Mouse (Mus musculus) forebrain, postnatal 0 days (tissue): Measurements from ENCODE around the gene Arhgef18. TPM values are rescaled to one million over a fixed set of nuclear protein-coding genes. Genes with fewer than 3 reads are reported as not detected.
A peak's percentile ranks its signal among the peaks of the same experiment; 100 is the strongest.

Experiments used
- ATAC-seq: fragments of 200-750 bp; cut with Nextera tagmentation; 2 replicates; pipeline ENCODE4 v1.8.0; 2017; ENCODE audit warnings: mild to moderate bottlenecking, moderate library complexity
- DNase-seq: peaks from one replicate; pipeline ENCODE4 v3.0.0-alpha.2; 2015
- H3K27ac ChIP-seq: fragments of 300-500 bp; sonication (generic); 2 replicates; pipeline ENCODE4 v1.5.1; 2014; ENCODE audit warnings: low read depth, mild to moderate bottlenecking, antibody characterized with exemption, low read length, moderate library complexity, mixed read lengths
- H3K27me3 ChIP-seq: fragments of 300-500 bp; sonication (generic); 2 replicates; pipeline ENCODE4 v1.6.1; 2014; ENCODE audit warnings: mild to moderate bottlenecking, low read length, mixed read lengths; ENCODE audit not compliant: insufficient read depth
- H3K36me3 ChIP-seq: fragments of 300-500 bp; sonication (generic); 2 replicates; pipeline ENCODE4 v1.6.1; 2014; ENCODE audit warnings: mild to moderate bottlenecking, moderate library complexity; ENCODE audit not compliant: insufficient read depth
- H3K4me1 ChIP-seq: fragments of 300-500 bp; sonication (generic); 2 replicates; pipeline ENCODE4 v1.6.1; 2014; ENCODE audit warnings: antibody characterized with exemption; ENCODE audit not compliant: insufficient read depth
- H3K4me2 ChIP-seq: fragments of 300-500 bp; sonication (generic); 2 replicates; pipeline ENCODE4 v1.6.1; 2014; ENCODE audit warnings: low read depth, mild to moderate bottlenecking, moderate library complexity
- H3K4me3 ChIP-seq: fragments of 300-500 bp; sonication (generic); 2 replicates; pipeline ENCODE4 v1.5.1; 2014; ENCODE audit warnings: low read depth, low read length, mixed read lengths
- H3K9ac ChIP-seq: fragments of 300-500 bp; sonication (generic); 2 replicates; pipeline ENCODE4 v1.6.1; 2014; ENCODE audit warnings: mild to moderate bottlenecking
- H3K9me3 ChIP-seq: fragments of 300-500 bp; sonication (generic); 2 replicates; pipeline ENCODE4 v1.6.1; 2016; ENCODE audit warnings: low read length
- CTCF ChIP-seq: sonication (generic); IDR thresholded peaks from 2 replicates; pipeline ENCODE4 v1.5.1; 2016; ENCODE audit warnings: antibody characterized with exemption, control low read depth, low read depth
- WGBS: fragments of 180-500 bp; shearing (Covaris S2); extraction: QIAGEN DNeasy Blood & Tissue Kit; methylation state at CpG from one replicate; pipeline ENCODE4 v1.1.7; 2014; 5-methylcytosine and 5-hydroxymethylcytosine counted together
- polyA plus RNA-seq: library from polyadenylated mRNA; unstranded; fragments of >200 nt; fragmentation: Nextera tagmentation; extraction: Ambion mirVana; gene quantifications from 2 replicates; pipeline ENCODE4 v1.2.1, GENCODE M21; 2015
- total RNA-seq: library from RNA; depleted of rRNA; stranded (reverse); fragments of >200 nt; gene quantifications from 2 replicates; pipeline ENCODE4 v1.2.3, GENCODE M21; 2014; rRNA removed

The Arhgef18 gene
- 39.4 and 41.6 TPM in 2 replicates for total RNA-seq
- polyA plus RNA-seq, result 4.5 and 6.8 TPM in 2 replicates

GRCm38 (mm10) chr8:3392771-3393710 lies at the start of gene Arhgef18:
Gene Arhgef18, plus strand, starts transcription at chr8:3393006.
- 2% methylated on average over 48 of the region's 48 CpGs for WGBS

GRCm38 (mm10) chr8:3345337-3345736 lies 47.5 kb upstream of the Arhgef18 start:
- WGBS, result 99% methylated on average over 6 of the region's 6 CpGs
- no peaks in the 10 kb centered on the region for H3K9me3 ChIP-seq
- H3K36me3 ChIP-seq, result no peaks in the 10 kb centered on the region
- no peak overlapping the region for H3K4me3 ChIP-seq
- H3K9ac ChIP-seq, result no peak overlapping the region
- no peak for TF ChIP-seq CTCF
- no peak overlapping the region for H3K27ac ChIP-seq
- ATAC-seq, result no peak
- DNase-seq, result no peak
- H3K27me3 ChIP-seq, result no peaks in the 10 kb centered on the region
- no peaks in the 10 kb centered on the region for H3K4me1 ChIP-seq
- H3K4me2 ChIP-seq, result no peak overlapping the region

More at GRCm38 (mm10) chr8:3392771-3393710, at the start of gene Arhgef18:
- no peaks in the 10 kb centered on the region for H3K9me3 ChIP-seq
- H3K27ac ChIP-seq, result 0 out of 2 replicates have a peak within 1 kb of the TSS, but pooled peaks have one; percentile 17
- peak; percentile 13; the same call in 1 of the 2 replicates for TF ChIP-seq CTCF
- H3K36me3 ChIP-seq, result peaks cover 2% of the 10 kb centered on the region; the same call in 1 of the 2 replicates
- peak; percentile 99 for ATAC-seq
- peak within 1 kb of the TSS; percentile 58 for H3K4me3 ChIP-seq
- peaks cover 15% of the 10 kb centered on the region; the same call in 1 of the 2 replicates for H3K4me1 ChIP-seq
- peak within 1 kb of the TSS; percentile 85 for H3K4me2 ChIP-seq
- peak within 1 kb of the TSS; percentile 57 for H3K9ac ChIP-seq
- H3K27me3 ChIP-seq, result no peaks in the 10 kb centered on the region
- DNase-seq, result peak; percentile 84

- H3K4me1 ChIP-seq, result no peaks in the 10 kb centered on the region
- no peak overlapping the region for H3K4me3 ChIP-seq
- no peak for TF ChIP-seq CTCF
- DNase-seq (no peak), ATAC-seq (no peak)
- H3K27me3 ChIP-seq, result no peaks in the 10 kb centered on the region
- H3K27ac ChIP-seq, result no peak overlapping the region
- H3K9ac ChIP-seq, result no peak overlapping the region
- no peak overlapping the region for H3K4me2 ChIP-seq
- no peaks in the 10 kb centered on the region for H3K36me3 ChIP-seq
- no peaks in the 10 kb centered on the region for H3K9me3 ChIP-seq
- WGBS, result 84% methylated on average over 5 of the region's 5 CpGs
Measured at GRCm38 (mm10) chr8:3346691-3347413, 46.0 kb upstream of the Arhgef18 start.

- no peaks in the 10 kb centered on the region for H3K36me3 ChIP-seq
- DNase-seq (no peak), ATAC-seq (no peak)
- H3K9ac ChIP-seq, result no peak overlapping the region
- H3K4me3 ChIP-seq, result no peak overlapping the region
- no peaks in the 10 kb centered on the region for H3K9me3 ChIP-seq
- no peak for TF ChIP-seq CTCF
- H3K27me3 ChIP-seq, result no peaks in the 10 kb centered on the region
- 64% methylated on average over 13 of the region's 13 CpGs for WGBS
- no peak overlapping the region for H3K27ac ChIP-seq
- H3K4me2 ChIP-seq, result no peak overlapping the region
- no peaks in the 10 kb centered on the region for H3K4me1 ChIP-seq
Measured at GRCm38 (mm10) chr8:3348142-3348823, 44.5 kb upstream of the Arhgef18 start.

GRCm38 (mm10) chr8:3350747-3351146 lies 42.1 kb upstream of the Arhgef18 start:
- H3K4me3 ChIP-seq, result no peak overlapping the region
- no peaks in the 10 kb centered on the region for H3K4me1 ChIP-seq
- DNase-seq (no peak), ATAC-seq (no peak)
- no peaks in the 10 kb centered on the region for H3K27me3 ChIP-seq
- no peak overlapping the region for H3K9ac ChIP-seq
- no peak overlapping the region for H3K4me2 ChIP-seq
- H3K36me3 ChIP-seq, result no peaks in the 10 kb centered on the region
- 79% methylated on average over 6 of the region's 6 CpGs for WGBS
- no peak for TF ChIP-seq CTCF
- no peaks in the 10 kb centered on the region for H3K9me3 ChIP-seq
- no peak overlapping the region for H3K27ac ChIP-seq

GRCm38 (mm10) chr8:3352715-3353114 lies 40.1 kb upstream of the Arhgef18 start:
- 84% methylated on average over 6 of the region's 6 CpGs for WGBS
- DNase-seq, result no peak
- Histone ChIP-seq H3K4me3 (no peak overlapping the region), H3K27ac (no peak overlapping the region), H3K4me1 (no peaks in the 10 kb centered on the region), H3K9me3 (no peaks in the 10 kb centered on the region), H3K9ac (no peak overlapping the region), H3K4me2 (no peak overlapping the region), H3K36me3 (no peaks in the 10 kb centered on the region), H3K27me3 (no peaks in the 10 kb centered on the region)
- TF ChIP-seq CTCF, result no peak
- ATAC-seq, result no peak
